Mouse (Mus musculus) kidney, adult 2 months (tissue): ENCODE results near the gene Fkbp14.

ENCODE experiments used
- CTCF ChIP-seq: fragments of 200-500 bp; conservative IDR thresholded peaks from 2 replicates; pipeline ENCODE4 v1.5.1; 2011; ENCODE audit warnings: low read depth, mild to moderate bottlenecking, control low read depth, low read length, moderate library complexity, mixed read lengths; ENCODE audit not compliant: insufficient read depth, insufficient read length
- POLR2A ChIP-seq: fragments of 200-500 bp; IDR thresholded peaks from one replicate; pipeline ENCODE4 v1.6.1; 2011; ENCODE audit warnings: low read depth, low read length, control low read depth

- no peak for TF ChIP-seq POLR2A
- no peak for TF ChIP-seq CTCF
Observed at GRCm38 (mm10) chr6:54606241-54606640, 9.1 kb upstream of the Fkbp14 start.
